Mouse (Mus musculus) olfactory bulb, adult 2 months (tissue): ENCODE data around the gene Mapk1ip1l.

Source experiments
- CTCF ChIP-seq: fragments of 200-500 bp; IDR thresholded peaks from 2 replicates; pipeline ENCODE4 v1.5.1; 2012; ENCODE audit warnings: low read depth, mild to moderate bottlenecking, low read length, moderate library complexity; ENCODE audit not compliant: insufficient read depth
- POLR2A ChIP-seq: fragments of 200-500 bp; IDR thresholded peaks from 2 replicates; pipeline ENCODE4 v1.6.1; 2012; ENCODE audit warnings: mild to moderate bottlenecking, low read depth, low read length, moderate library complexity; ENCODE audit not compliant: insufficient read depth

DNA sequence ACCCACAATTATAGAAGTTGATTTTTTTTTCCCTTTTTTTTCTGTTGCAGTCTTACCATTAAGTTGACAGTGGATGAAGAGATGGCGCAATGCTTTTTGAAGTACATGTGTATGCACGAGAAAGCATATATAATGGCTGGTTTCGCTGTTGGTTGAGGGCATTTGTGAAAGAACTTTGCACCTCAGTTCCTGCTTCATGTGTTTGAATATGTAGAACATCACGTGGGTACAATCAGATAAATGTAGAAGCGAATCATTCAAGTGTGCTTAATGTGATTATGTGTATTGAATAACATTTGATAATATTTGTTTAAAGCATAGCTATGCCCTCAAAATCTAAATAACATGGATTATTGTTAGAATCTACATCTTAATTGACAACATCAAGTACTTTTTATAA lies 21.3 kb downstream of the Mapk1ip1l start:
- TF ChIP-seq CTCF (no peak), POLR2A (no peak)
